In the genomic region with DNA sequence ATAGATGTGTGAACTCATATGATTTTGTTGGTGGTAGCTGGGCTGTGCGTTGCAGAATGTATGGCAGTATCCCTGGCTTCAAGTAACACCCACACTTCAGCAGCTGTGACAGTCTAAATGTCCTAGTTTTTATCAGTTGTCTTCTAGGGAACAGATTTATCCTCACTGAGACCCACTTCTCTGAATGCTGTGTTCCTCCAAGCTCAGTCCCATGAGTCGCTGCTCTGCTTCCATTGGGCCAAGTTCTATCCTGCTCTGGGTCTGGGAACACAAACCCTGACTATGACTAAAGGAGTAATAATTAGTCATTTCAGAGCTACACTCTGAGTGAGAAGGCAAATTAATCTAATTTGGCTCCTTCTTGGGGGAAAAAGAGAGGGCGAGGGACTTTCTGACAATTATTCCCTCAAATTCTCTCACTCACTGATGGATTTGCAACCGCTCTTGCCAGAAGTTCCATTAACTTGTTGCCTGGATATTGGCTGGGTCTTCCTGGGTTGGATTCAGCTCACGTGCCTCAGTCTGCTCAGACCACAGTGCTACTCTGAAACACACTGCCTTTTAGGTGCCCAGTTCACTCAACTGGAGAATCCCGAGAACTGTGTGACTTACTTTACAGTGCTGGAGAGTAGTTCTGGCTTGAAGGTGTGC, we compare ENCODE assay signal across 22 mouse cellular contexts. TPM values are rescaled to one million over a fixed set of nuclear protein-coding genes. Genes with fewer than 3 reads are reported as not detected.
DNase-seq lines count a peak whose midpoint lies in the region; ATAC-seq and TF ChIP-seq lines count a peak whose summit lies in the region.
"Had no signal": no experiment of that assay in that cellular context is flagged by ENCODE, and none has a peak within 500 bp of the region (broad histone marks: within the 10 kb centered on the region; RNA-seq: fewer than 3 reads in every experiment).

No protein-coding gene starts in this region.

- no peaks in the 10 kb centered on the region for H3K9me3 ChIP-seq in midbrain, postnatal 0 days (ENCODE audit: low read length)
- H3K9me3 ChIP-seq in midbrain, embryonic 10.5 days (replicated peaks), result no peaks in the 10 kb centered on the region
- H3K9me3 ChIP-seq: forebrain, embryonic 13.5 days; heart, embryonic 15.5 days; kidney, embryonic 15.5 days; liver, embryonic 15.5 days; stomach, embryonic 15.5 days had no signal

- no peak for TF ChIP-seq CTCF in midbrain, postnatal 0 days (IDR thresholded peaks at IDR 0.05)
- no peak for TF ChIP-seq CTCF in brain, embryonic 14.5 days (IDR thresholded peaks at IDR 0.05; ENCODE audit: borderline replicate concordance, extremely low read depth, insufficient read depth, insufficient read length)

- intact Hi-C loops in heart, postnatal 25 days (cut with DNase I), result no loop called here
- intact Hi-C loops in left cerebral cortex, postnatal 25 days (cut with DNase I), result no loop called here

- no peak overlapping the region for H3K4me3 ChIP-seq in midbrain, postnatal 0 days (ENCODE audit: low read depth, low read length)
- no peak overlapping the region for H3K4me3 ChIP-seq in midbrain, embryonic 10.5 days
- H3K4me3 ChIP-seq: forebrain, embryonic 13.5 days; heart, embryonic 15.5 days; kidney, embryonic 15.5 days; limb, embryonic 12.5 days; liver, embryonic 15.5 days; stomach, embryonic 15.5 days had no signal

- no peak overlapping the region for H3K4me2 ChIP-seq in midbrain, postnatal 0 days (ENCODE audit: low read depth, low read length, poor library complexity, severe bottlenecking)
- H3K4me2 ChIP-seq: forebrain, embryonic 13.5 days; heart, embryonic 15.5 days; kidney, embryonic 15.5 days; limb, embryonic 12.5 days; liver, embryonic 15.5 days; midbrain, embryonic 11.5 days; stomach, embryonic 15.5 days had no signal

- no peaks in the 10 kb centered on the region for H3K27me3 ChIP-seq in midbrain, postnatal 0 days (ENCODE audit: insufficient read depth, low read length)
- no peaks in the 10 kb centered on the region for H3K27me3 ChIP-seq in midbrain, embryonic 10.5 days (ENCODE audit: low read depth, poor library complexity, severe bottlenecking)
- H3K27me3 ChIP-seq: forebrain, embryonic 13.5 days; heart, embryonic 15.5 days; kidney, embryonic 15.5 days; limb, embryonic 12.5 days; liver, embryonic 15.5 days; stomach, embryonic 15.5 days had no signal

- H3K27ac ChIP-seq in midbrain, postnatal 0 days (ENCODE audit: low read depth, low read length), result no peak overlapping the region
- no peak overlapping the region for H3K27ac ChIP-seq in midbrain, embryonic 10.5 days (replicated peaks)
- H3K27ac ChIP-seq: forebrain, embryonic 13.5 days; heart, embryonic 15.5 days; kidney, embryonic 15.5 days; limb, embryonic 12.5 days; liver, embryonic 15.5 days; stomach, embryonic 15.5 days had no signal

- H3K4me1 ChIP-seq in midbrain, postnatal 0 days (ENCODE audit: insufficient read depth, low read length), result no peaks in the 10 kb centered on the region
- H3K4me1 ChIP-seq in midbrain, embryonic 10.5 days, result no peaks in the 10 kb centered on the region
- H3K4me1 ChIP-seq: forebrain, embryonic 13.5 days; kidney, embryonic 15.5 days; limb, embryonic 12.5 days; liver, embryonic 15.5 days; stomach, embryonic 15.5 days had no signal

- no peak for ATAC-seq in midbrain, postnatal 0 days (ENCODE audit: low FRiP score)
- ATAC-seq: forebrain, embryonic 13.5 days; inflammation-experienced regulatory T-cells, adult 6 months had no signal

- peak; percentile 26 for DNase-seq in heart, adult 8-10 months (ENCODE audit: low spot score)
- no peak for DNase-seq in heart, postnatal 25 days (ENCODE audit: low spot score)
- DNase-seq in midbrain, postnatal 0 days (ENCODE audit: low spot score), result peak; percentile 74
- no peak for DNase-seq in midbrain, embryonic 10.5 days (ENCODE audit: low spot score)
- peak; percentile 41 for DNase-seq in brain, embryonic 14.5 days (ENCODE audit: low read depth)
- peak; percentile 46 to 79 for DNase-seq in left cerebral cortex, postnatal 25 days (ENCODE audit: low spot score in 2 of 2)
- DNase-seq in retina, embryonic 14.5 days (ENCODE audit: low spot score), result no peak
- DNase-seq in B cell, adult 2 months, result no peak
- DNase-seq: adrenal gland, postnatal 14 days; lung, postnatal 14 days; spleen, adult 18-20 months; thymus, postnatal 36 days had no signal

- WGBS in midbrain, postnatal 0 days, result 87% methylated on average over 6 of the region's 6 CpGs
- WGBS in midbrain, embryonic 10.5 days, result 94% methylated on average over 6 of the region's 6 CpGs

- no peaks in the 10 kb centered on the region for H3K36me3 ChIP-seq in midbrain, postnatal 0 days (ENCODE audit: insufficient read depth, low read length)
- peaks cover 14% of the 10 kb centered on the region for H3K36me3 ChIP-seq in midbrain, embryonic 10.5 days
- H3K36me3 ChIP-seq: heart, embryonic 15.5 days; kidney, embryonic 15.5 days; limb, embryonic 12.5 days; liver, embryonic 15.5 days; stomach, embryonic 15.5 days had no signal

- H3K9ac ChIP-seq in midbrain, postnatal 0 days (replicated peaks; ENCODE audit: low read length, poor library complexity, severe bottlenecking), result no peak overlapping the region
- H3K9ac ChIP-seq: forebrain, embryonic 13.5 days; heart, embryonic 15.5 days; kidney, embryonic 15.5 days; limb, embryonic 12.5 days; liver, embryonic 15.5 days; stomach, embryonic 15.5 days had no signal

- TF ChIP-seq POLR2A in brain, embryonic 14.5 days (IDR thresholded peaks at IDR 0.05; ENCODE audit: borderline replicate concordance, extremely low read depth, insufficient read depth, insufficient read length, poor library complexity, severe bottlenecking), result no peak

RNA-seq across cellular contexts. Expression of a gene that starts 32.9 kb away (rescaled TPM):
- 10 to 100 TPM in 3 of 4 experiments, 1 to 10 TPM in 1; 7.6 to 12.9 (median 11.5) TPM for total RNA-seq in heart, adult 8-10 months (2022)
- 10 to 100 TPM; 12.8 to 12.9 TPM for total RNA-seq in heart, postnatal 25 days (2021)
- total RNA-seq in midbrain, postnatal 0 days (2014; rRNA removed), result 32.9 and 35.7 TPM in 2 replicates
- 39.5 and 40.2 TPM in 2 replicates for polyA plus RNA-seq in midbrain, postnatal 0 days (2015; fragmentation: Nextera tagmentation; extraction: Ambion mirVana)
- 73.1 and 75.6 TPM in 2 replicates for polyA plus RNA-seq in midbrain, embryonic 10.5 days (2016; fragmentation: Nextera tagmentation; extraction: Ambion mirVana)
- 17.4 and 43.4 TPM in 2 replicates for polyA plus RNA-seq in brain, embryonic 14.5 days (2012; rRNA removed)
- 10 to 100 TPM; 35.6 to 38.3 TPM for total RNA-seq in left cerebral cortex, postnatal 25 days (2021)
- total RNA-seq: granulocyte monocyte progenitor cell, adult 5-6 weeks; MEL had no signal

Comparison
In these comparisons a context has a peak if more than half of its experiments do, and no peak if none do; other contexts are left out.
1. DNase-seq: peak in heart, adult 8-10 months (single experiment), midbrain, postnatal 0 days (single experiment), brain, embryonic 14.5 days (single experiment) and left cerebral cortex, postnatal 25 days (2 of 2); none in heart, postnatal 25 days (single experiment), midbrain, embryonic 10.5 days (single experiment), retina, embryonic 14.5 days (single experiment) and B cell, adult 2 months (0 of 2).